In the genomic region with DNA sequence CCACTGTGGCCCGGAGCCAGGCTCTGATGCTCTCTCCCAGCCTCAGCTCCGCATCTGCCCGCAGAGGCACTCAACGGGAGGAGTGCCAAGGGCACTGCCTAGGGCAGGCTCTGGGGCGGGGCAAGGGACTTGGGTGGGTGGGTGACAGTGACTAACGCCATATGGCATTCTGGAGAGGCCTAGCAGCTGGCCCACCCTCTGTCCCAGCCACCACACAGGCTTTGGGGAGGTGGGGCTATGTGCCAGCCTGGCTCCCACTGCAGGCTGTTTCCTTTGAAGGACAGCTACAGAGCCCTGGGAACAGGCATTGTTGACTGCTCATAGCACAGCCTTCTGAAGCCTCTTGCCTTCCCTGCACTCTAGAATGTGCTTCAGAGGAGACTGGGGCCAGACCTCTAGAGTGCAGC, we compare ENCODE assay signal across 8 mouse cellular contexts. TPM values are rescaled to one million over a fixed set of nuclear protein-coding genes. Genes with fewer than 3 reads are reported as not detected.
DNase-seq lines count a peak whose midpoint lies in the region; ATAC-seq and TF ChIP-seq lines count a peak whose summit lies in the region.
"Had no signal": no experiment of that assay in that cellular context is flagged by ENCODE, and none has a peak within 500 bp of the region (broad histone marks: within the 10 kb centered on the region; RNA-seq: fewer than 3 reads in every experiment).

No protein-coding gene starts in this region.

- no peak overlapping the region for H3K4me2 ChIP-seq in forebrain, embryonic 16.5 days (ENCODE audit: low read length)
- H3K4me2 ChIP-seq in kidney, embryonic 15.5 days = no peak overlapping the region
- H3K4me2 ChIP-seq in myocyte (ENCODE audit: low read depth) = peak overlapping the region; percentile 24

- H3K36me3 ChIP-seq in forebrain, embryonic 16.5 days (ENCODE audit: control insufficient read depth, insufficient read depth) = no peaks in the 10 kb centered on the region
- no peaks in the 10 kb centered on the region for H3K36me3 ChIP-seq in kidney, embryonic 15.5 days
- no peaks in the 10 kb centered on the region for H3K36me3 ChIP-seq in myocyte (ENCODE audit: control insufficient read depth, insufficient read depth)

- H3K9ac ChIP-seq in forebrain, embryonic 16.5 days (replicated peaks; ENCODE audit: low read depth, low read length) = no peak overlapping the region
- no peak overlapping the region for H3K9ac ChIP-seq in kidney, embryonic 15.5 days

- no peaks in the 10 kb centered on the region for H3K27me3 ChIP-seq in forebrain, embryonic 16.5 days (replicated peaks; ENCODE audit: control insufficient read depth, insufficient read depth, low read length)
- H3K27me3 ChIP-seq in kidney, embryonic 15.5 days = 0 out of 2 replicates have a peak, but pooled peaks cover 3% of the 10 kb centered on the region
- no peaks in the 10 kb centered on the region for H3K27me3 ChIP-seq in myocyte (ENCODE audit: control insufficient read depth, insufficient read depth, insufficient read length)

- H3K27ac ChIP-seq in forebrain, embryonic 16.5 days (ENCODE audit: low read length) = peak overlapping the region; percentile 81
- H3K27ac ChIP-seq in kidney, embryonic 15.5 days = no peak overlapping the region

- ATAC-seq in forebrain, embryonic 16.5 days = peak; percentile 93
- ATAC-seq in kidney, embryonic 15.5 days (replicated peaks; ENCODE audit: low FRiP score) = 0 out of 2 replicates have a peak, but pooled peaks have one; percentile 46

- H3K9me3 ChIP-seq in forebrain, embryonic 16.5 days (ENCODE audit: control insufficient read depth, low read length) = no peaks in the 10 kb centered on the region
- no peaks in the 10 kb centered on the region for H3K9me3 ChIP-seq in kidney, embryonic 15.5 days (replicated peaks)

- no peak overlapping the region for H3K4me3 ChIP-seq in forebrain, embryonic 16.5 days (replicated peaks; ENCODE audit: low read length)
- no peak overlapping the region for H3K4me3 ChIP-seq in kidney, embryonic 15.5 days (replicated peaks)
- H3K4me3 ChIP-seq in myocyte = no peak overlapping the region

- no peak for TF ChIP-seq POLR2A in myocyte (IDR thresholded peaks at IDR 0.05; ENCODE audit: insufficient read length, low read depth)

- no peak overlapping the region for H3ac ChIP-seq in myocyte (ENCODE audit: control insufficient read depth, insufficient read length)

- H3K79me2 ChIP-seq in myocyte (ENCODE audit: control insufficient read depth, insufficient read depth) = no peaks in the 10 kb centered on the region

- 23% methylated on average over 6 of the region's 6 CpGs for WGBS in forebrain, embryonic 16.5 days
- WGBS in kidney, embryonic 15.5 days = 53% methylated on average over 6 of the region's 6 CpGs

- H3K4me1 ChIP-seq in forebrain, embryonic 16.5 days (replicated peaks; ENCODE audit: control insufficient read depth, insufficient read depth, low read length) = peaks cover 27% of the 10 kb centered on the region
- H3K4me1 ChIP-seq in kidney, embryonic 15.5 days = peaks cover 7% of the 10 kb centered on the region; the same call in 1 of the 2 replicates

- intact Hi-C loops in left cerebral cortex, postnatal 4 days (cut with DNase I) = no loop called here
- intact Hi-C loops in left cerebral cortex, postnatal 36 days (cut with DNase I) = no loop called here
- intact Hi-C loops in gastrocnemius, postnatal 14 days (cut with DNase I; ENCODE audit: low total_unique reads) = no loop called here

- DNase-seq in left cerebral cortex, postnatal 4 days = peak; percentile 91
- DNase-seq in left cerebral cortex, postnatal 36 days (ENCODE audit: low spot score in 2 of 2) = no peak
- DNase-seq in adipocyte (ENCODE audit: low spot score) = no peak
- DNase-seq in gastrocnemius, postnatal 14 days = no peak

TF ChIP-seq in myocyte, 11 proteins besides CTCF, POLR2A, EP300 and RAD21:
- TF ChIP-seq TCF12 (IDR thresholded peaks at IDR 0.05; ENCODE audit: insufficient read depth, poor library complexity, severe bottlenecking) (no peak), MYOG (IDR thresholded peaks at IDR 0.05; ENCODE audit: control insufficient read depth in 1 of 3, insufficient read depth in 1 of 3, insufficient read length in 2 of 3, low read depth in 2 of 3) (peak in 2 of 3 experiments; percentile 64 to 88), CEBPB (IDR thresholded peaks at IDR 0.05; ENCODE audit: insufficient read depth, poor library complexity, severe bottlenecking) (no peak), REST (IDR thresholded peaks at IDR 0.05; ENCODE audit: insufficient read depth, insufficient read length) (no peak), MYOD1 (IDR thresholded peaks at IDR 0.05; ENCODE audit: control insufficient read depth in 1 of 3, insufficient read length in 2 of 3, low read depth in 2 of 3) (peak in 2 of 3 experiments; percentile 73 to 81), USF1 (IDR thresholded peaks at IDR 0.05; ENCODE audit: low read depth) (no peak), E2F4 (IDR thresholded peaks at IDR 0.05; ENCODE audit: insufficient read depth) (no peak), TCF3 (IDR thresholded peaks at IDR 0.05; ENCODE audit: insufficient read length, low read depth) (no peak), POLR2AphosphoS2 (IDR thresholded peaks at IDR 0.05; ENCODE audit: insufficient read length, low read depth) (no peak), MAX (IDR thresholded peaks at IDR 0.05; ENCODE audit: low read depth) (no peak), SRF (IDR thresholded peaks at IDR 0.05; ENCODE audit: control insufficient read depth, insufficient read length, low read depth) (no peak)

RNA-seq across cellular contexts. Expression of gene Ccdc13, which starts 16.7 kb away (rescaled TPM):
- total RNA-seq in left cerebral cortex, postnatal 4 days (2021) = 1 to 10 TPM; 3.9 to 4.3 TPM
- total RNA-seq in left cerebral cortex, postnatal 36 days (2021) = 1 to 10 TPM; 5.5 to 5.9 TPM
- polyA plus RNA-seq in forebrain, embryonic 16.5 days (2015; fragmentation: Nextera tagmentation; extraction: Ambion mirVana) = 2.8 and 4.2 TPM in 2 replicates
- 0.47 and 0.53 TPM in 2 replicates for polyA plus RNA-seq in kidney, embryonic 15.5 days (2015; fragmentation: Nextera tagmentation; extraction: Ambion mirVana)
- polyA plus RNA-seq in myocyte (2012; fragmentation: generic; extraction: Trizol) = 0.01 TPM
- total RNA-seq in gastrocnemius, postnatal 14 days (2021) = under 1 TPM; 0.22 to 0.35 TPM
- total RNA-seq: liver, adult 2 months had no signal
- polyA plus RNA-seq: liver, adult 2 months had no signal

RNA-seq across cellular contexts. Expression of gene Hhatl, which starts 30.3 kb away (rescaled TPM):
- under 1 TPM in 1 of 2 experiments, not detected in 1; 0.93 TPM for total RNA-seq in left cerebral cortex, postnatal 4 days (2021)
- 10 to 100 TPM; 17.2 to 22.2 TPM for total RNA-seq in left cerebral cortex, postnatal 36 days (2021)
- polyA plus RNA-seq in forebrain, embryonic 16.5 days (2015; fragmentation: Nextera tagmentation; extraction: Ambion mirVana) = not detected in 2 replicates
- 0.69 and 0.80 TPM in 2 replicates for polyA plus RNA-seq in kidney, embryonic 15.5 days (2015; fragmentation: Nextera tagmentation; extraction: Ambion mirVana)
- polyA plus RNA-seq in myocyte (2012; fragmentation: generic; extraction: Trizol) = 1.9 TPM
- total RNA-seq in gastrocnemius, postnatal 14 days (2021) = 100 to 1,000 TPM; 276 to 284 TPM
- total RNA-seq: liver, adult 2 months had no signal
- polyA plus RNA-seq: liver, adult 2 months had no signal

RNA-seq across cellular contexts. Expression of gene Higd1a, which starts 35.6 kb away (rescaled TPM):
- total RNA-seq in left cerebral cortex, postnatal 4 days (2021) = 10 to 100 TPM; 55.9 to 58.7 TPM
- total RNA-seq in left cerebral cortex, postnatal 36 days (2021) = 10 to 100 TPM; 85.6 to 87.3 TPM
- polyA plus RNA-seq in forebrain, embryonic 16.5 days (2015; fragmentation: Nextera tagmentation; extraction: Ambion mirVana) = 109 and 116 TPM in 2 replicates
- polyA plus RNA-seq in kidney, embryonic 15.5 days (2015; fragmentation: Nextera tagmentation; extraction: Ambion mirVana) = 151 and 153 TPM in 2 replicates
- 115 TPM for polyA plus RNA-seq in myocyte (2012; fragmentation: generic; extraction: Trizol)
- 100 to 1,000 TPM in 1 of 2 experiments, 10 to 100 TPM in 1; 97.2 to 109 TPM for total RNA-seq in gastrocnemius, postnatal 14 days (2021)

RNA-seq across cellular contexts. Expression of gene Klhl40, which starts 45.2 kb away (rescaled TPM):
- 1 to 10 TPM; 1.3 TPM for total RNA-seq in left cerebral cortex, postnatal 4 days (2021)
- 1 to 10 TPM; 4.9 to 8.8 TPM for total RNA-seq in left cerebral cortex, postnatal 36 days (2021)
- 0.80 and 1.1 TPM in 2 replicates for polyA plus RNA-seq in forebrain, embryonic 16.5 days (2015; fragmentation: Nextera tagmentation; extraction: Ambion mirVana)
- 1.8 and 2.9 TPM in 2 replicates for polyA plus RNA-seq in kidney, embryonic 15.5 days (2015; fragmentation: Nextera tagmentation; extraction: Ambion mirVana)
- 70.4 TPM for polyA plus RNA-seq in myocyte (2012; fragmentation: generic; extraction: Trizol)
- total RNA-seq in gastrocnemius, postnatal 14 days (2021) = 100 to 1,000 TPM; 116 to 158 TPM
- polyA plus RNA-seq: liver, adult 2 months had no signal

Comparison
In these comparisons a context has a peak if more than half of its experiments do, and no peak if none do; other contexts are left out.
1. RNA of gene Hhatl, which starts 30.3 kb away (total RNA-seq): 276 to 284 TPM in gastrocnemius, postnatal 14 days; 17.2 to 22.2 TPM in left cerebral cortex, postnatal 36 days and 0.93 TPM in left cerebral cortex, postnatal 4 days; every median in the first group is over 10 times any median in the second.